Mouse (Mus musculus) embryonic fibroblast, embryonic 13.5 days (primary cell): ENCODE measurements around the gene Bhlhe23.
A peak's percentile ranks its signal among the peaks of the same experiment; 100 is the strongest.

Source experiments
- CTCF ChIP-seq: IDR thresholded peaks from 2 replicates; pipeline ENCODE4 v1.5.1; 2011; ENCODE audit warnings: mild to moderate bottlenecking, control low read depth, low read length, moderate library complexity, borderline replicate concordance; ENCODE audit not compliant: insufficient read depth
- POLR2A ChIP-seq: IDR thresholded peaks from 2 replicates; pipeline ENCODE4 v1.6.1; 2011; ENCODE audit warnings: low read depth, mild to moderate bottlenecking, control low read depth, low read length, moderate library complexity

GRCm38 (mm10) chr2:180779226-180780104, 2.8 kb upstream of the Bhlhe23 start:
- no peak for TF ChIP-seq POLR2A
- TF ChIP-seq CTCF: peak; percentile 98
